Mouse (Mus musculus): ENCODE measurements around the gene Pxt1. TPM values are rescaled to one million over a fixed set of nuclear protein-coding genes. Genes with fewer than 3 reads are reported as not detected.

Gene Pxt1
- polyA plus RNA-seq, 1 experiment from 2014 or later = not detected

GRCm38 (mm10) chr17:28898249-28898648, 45.4 kb downstream of the Pxt1 start:
- no peak overlapping the region for H3K4me3 ChIP-seq (ENCODE audit: low read depth, low read length)
- no peak overlapping the region for H3K9ac ChIP-seq (ENCODE audit: low read length)
- H3K27me3 ChIP-seq (ENCODE audit: control insufficient read depth, insufficient read depth, low read length) = no peaks in the 10 kb centered on the region
- no peaks in the 10 kb centered on the region for H3K36me3 ChIP-seq (ENCODE audit: control insufficient read depth, insufficient read depth, low read length)
- H3K4me2 ChIP-seq (ENCODE audit: low read depth) = no peak overlapping the region
- no peak overlapping the region for H3K27ac ChIP-seq (ENCODE audit: low read depth, low read length)
- no peaks in the 10 kb centered on the region for H3K4me1 ChIP-seq (ENCODE audit: control insufficient read depth, insufficient read depth, low read length)
- H3K9me3 ChIP-seq (ENCODE audit: control insufficient read depth, low read length) = no peaks in the 10 kb centered on the region
- ATAC-seq (ENCODE audit: insufficient read depth, low FRiP score, low TSS enrichment) (no peak), DNase-seq (ENCODE audit: low spot score) (no peak)
- WGBS = 76% methylated on average over 5 of the region's 5 CpGs

DNA sequence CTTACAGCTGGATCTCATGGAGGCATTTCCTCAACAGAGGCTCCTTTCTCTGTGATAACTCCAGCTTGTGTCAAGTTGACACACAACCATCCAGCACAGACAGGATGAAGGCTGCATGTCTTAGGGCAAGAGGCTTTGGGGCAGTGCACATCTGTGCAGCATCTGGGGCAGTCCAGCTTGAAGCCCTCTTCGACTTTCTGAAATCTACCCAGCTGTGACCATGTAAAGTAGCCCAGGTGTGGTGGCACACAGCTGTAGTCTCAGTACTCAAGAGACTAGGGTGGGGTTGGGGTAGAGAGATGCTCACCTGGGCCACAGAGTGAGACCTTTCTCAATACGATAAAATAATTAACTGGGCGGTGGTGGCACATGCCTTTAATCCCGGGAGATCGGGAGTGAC, 45.8 kb downstream of the Pxt1 start:
- Histone ChIP-seq H3K9ac (ENCODE audit: low read length) (no peak overlapping the region), H3K9me3 (ENCODE audit: control insufficient read depth, low read length) (no peaks in the 10 kb centered on the region), H3K36me3 (ENCODE audit: control insufficient read depth, insufficient read depth, low read length) (no peaks in the 10 kb centered on the region), H3K4me3 (ENCODE audit: low read depth, low read length) (no peak overlapping the region), H3K27me3 (ENCODE audit: control insufficient read depth, insufficient read depth, low read length) (no peaks in the 10 kb centered on the region), H3K4me1 (ENCODE audit: control insufficient read depth, insufficient read depth, low read length) (no peaks in the 10 kb centered on the region), H3K4me2 (ENCODE audit: low read depth) (no peak overlapping the region), H3K27ac (ENCODE audit: low read depth, low read length) (no peak overlapping the region)
- DNase-seq (ENCODE audit: low spot score) (no peak), ATAC-seq (ENCODE audit: insufficient read depth, low FRiP score, low TSS enrichment) (no peak)
- 83% methylated on average over 5 of the region's 5 CpGs for WGBS

- Histone ChIP-seq H3K36me3 (ENCODE audit: control insufficient read depth, insufficient read depth, low read length) (no peaks in the 10 kb centered on the region), H3K9me3 (ENCODE audit: control insufficient read depth, low read length) (no peaks in the 10 kb centered on the region), H3K4me1 (ENCODE audit: control insufficient read depth, insufficient read depth, low read length) (no peaks in the 10 kb centered on the region), H3K9ac (ENCODE audit: low read length) (no peak overlapping the region), H3K4me3 (ENCODE audit: low read depth, low read length) (no peak overlapping the region), H3K4me2 (ENCODE audit: low read depth) (no peak overlapping the region), H3K27me3 (ENCODE audit: control insufficient read depth, insufficient read depth, low read length) (no peaks in the 10 kb centered on the region), H3K27ac (ENCODE audit: low read depth, low read length) (no peak overlapping the region)
- no peak for ATAC-seq (ENCODE audit: insufficient read depth, low FRiP score, low TSS enrichment)
- WGBS = 91% methylated on average over 11 of the region's 11 CpGs
- DNase-seq (ENCODE audit: low spot score) = no peak
These were observed 47.4 kb downstream of the Pxt1 start for GRCm38 (mm10) chr17:28896095-28896780.

- Histone ChIP-seq H3K9ac (ENCODE audit: low read length) (no peak overlapping the region), H3K9me3 (ENCODE audit: control insufficient read depth, low read length) (no peaks in the 10 kb centered on the region), H3K27me3 (ENCODE audit: control insufficient read depth, insufficient read depth, low read length) (no peaks in the 10 kb centered on the region), H3K4me3 (ENCODE audit: low read depth, low read length) (no peak overlapping the region), H3K36me3 (ENCODE audit: control insufficient read depth, insufficient read depth, low read length) (no peaks in the 10 kb centered on the region), H3K4me1 (ENCODE audit: control insufficient read depth, insufficient read depth, low read length) (no peaks in the 10 kb centered on the region), H3K27ac (ENCODE audit: low read depth, low read length) (no peak overlapping the region), H3K4me2 (ENCODE audit: low read depth) (no peak overlapping the region)
- ATAC-seq (ENCODE audit: insufficient read depth, low FRiP score, low TSS enrichment) = no peak
- no peak for DNase-seq (ENCODE audit: low spot score)
- WGBS = 95% methylated on average over 21 of the region's 21 CpGs
These were observed 48.3 kb downstream of the Pxt1 start for GRCm38 (mm10) chr17:28895217-28895875.

- WGBS = 91% methylated on average over 11 of the region's 11 CpGs
- ATAC-seq (ENCODE audit: insufficient read depth, low FRiP score, low TSS enrichment) (no peak), DNase-seq (ENCODE audit: low spot score) (no peak)
- Histone ChIP-seq H3K36me3 (ENCODE audit: control insufficient read depth, insufficient read depth, low read length) (no peaks in the 10 kb centered on the region), H3K4me2 (ENCODE audit: low read depth) (no peak overlapping the region), H3K9ac (ENCODE audit: low read length) (no peak overlapping the region), H3K27ac (ENCODE audit: low read depth, low read length) (no peak overlapping the region), H3K4me1 (ENCODE audit: control insufficient read depth, insufficient read depth, low read length) (no peaks in the 10 kb centered on the region), H3K27me3 (ENCODE audit: control insufficient read depth, insufficient read depth, low read length) (no peaks in the 10 kb centered on the region), H3K9me3 (ENCODE audit: control insufficient read depth, low read length) (no peaks in the 10 kb centered on the region), H3K4me3 (ENCODE audit: low read depth, low read length) (no peak overlapping the region)
These were observed 49.4 kb downstream of the Pxt1 start for GRCm38 (mm10) chr17:28894050-28894767.

DNA sequence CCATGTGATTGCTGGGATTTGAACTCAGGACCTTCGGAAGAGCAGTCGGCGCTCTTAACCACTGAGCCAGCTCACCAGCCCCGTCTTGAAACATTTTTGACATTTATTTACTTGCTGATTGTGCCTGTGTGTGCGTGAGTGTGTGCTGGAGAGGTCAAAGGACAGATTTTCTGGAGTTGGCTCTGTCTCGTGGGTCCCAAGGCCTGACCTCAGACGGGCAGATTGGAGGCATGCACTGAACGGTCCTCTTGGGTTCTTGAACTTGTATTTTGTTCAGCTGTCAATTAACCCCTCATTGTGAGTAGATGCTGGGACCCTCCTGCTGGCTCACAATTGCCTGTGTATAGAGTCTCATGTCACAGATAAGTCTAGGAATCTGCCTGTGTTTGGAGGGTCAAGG, 57.4 kb downstream of the Pxt1 start:
- Histone ChIP-seq H3K9ac (ENCODE audit: low read length) (no peak overlapping the region), H3K27me3 (ENCODE audit: control insufficient read depth, insufficient read depth, low read length) (no peaks in the 10 kb centered on the region), H3K36me3 (ENCODE audit: control insufficient read depth, insufficient read depth, low read length) (no peaks in the 10 kb centered on the region), H3K4me1 (ENCODE audit: control insufficient read depth, insufficient read depth, low read length) (no peaks in the 10 kb centered on the region), H3K9me3 (ENCODE audit: control insufficient read depth, low read length) (0 out of 2 replicates have a peak, but pooled peaks cover 4% of the 10 kb centered on the region), H3K4me3 (ENCODE audit: low read depth, low read length) (no peak overlapping the region), H3K27ac (ENCODE audit: low read depth, low read length) (no peak overlapping the region), H3K4me2 (ENCODE audit: low read depth) (no peak overlapping the region)
- no peak for DNase-seq (ENCODE audit: low spot score)
- WGBS = 85% methylated on average over 8 of the region's 8 CpGs
- ATAC-seq (ENCODE audit: insufficient read depth, low FRiP score, low TSS enrichment) = no peak

DNA sequence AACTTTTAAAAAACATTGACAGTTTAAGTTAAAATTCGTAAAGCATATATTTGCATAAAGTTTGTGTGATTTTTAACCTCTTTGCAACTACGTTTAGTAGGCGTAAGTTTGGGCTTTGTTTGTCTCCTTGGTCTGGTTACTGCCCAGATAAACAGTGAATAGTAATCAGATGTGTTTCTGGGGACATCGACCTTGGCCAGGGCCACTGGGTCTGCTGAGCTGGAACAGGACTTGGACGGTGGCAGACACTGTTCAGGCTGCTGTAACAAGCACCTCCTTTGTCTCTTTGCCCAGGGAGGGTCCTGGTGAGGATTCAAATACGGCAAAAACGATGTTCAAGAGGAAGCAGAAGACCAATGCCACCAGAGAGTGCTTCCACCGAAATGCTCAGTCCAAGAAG, 58.4 kb downstream of the Pxt1 start:
- no peak overlapping the region for H3K27ac ChIP-seq (ENCODE audit: low read depth, low read length)
- no peaks in the 10 kb centered on the region for H3K27me3 ChIP-seq (ENCODE audit: control insufficient read depth, insufficient read depth, low read length)
- no peak overlapping the region for H3K4me3 ChIP-seq (ENCODE audit: low read depth, low read length)
- no peaks in the 10 kb centered on the region for H3K4me1 ChIP-seq (ENCODE audit: control insufficient read depth, insufficient read depth, low read length)
- no peak for ATAC-seq (ENCODE audit: insufficient read depth, low FRiP score, low TSS enrichment)
- no peak for DNase-seq (ENCODE audit: low spot score)
- no peak overlapping the region for H3K4me2 ChIP-seq (ENCODE audit: low read depth)
- 88% methylated on average over 8 of the region's 8 CpGs for WGBS
- no peak overlapping the region for H3K9ac ChIP-seq (ENCODE audit: low read length)
- no peaks in the 10 kb centered on the region for H3K36me3 ChIP-seq (ENCODE audit: control insufficient read depth, insufficient read depth, low read length)
- H3K9me3 ChIP-seq (ENCODE audit: control insufficient read depth, low read length) = 0 out of 2 replicates have a peak, but pooled peaks cover 4% of the 10 kb centered on the region

Measured in neural tube, embryonic 11.5 days (tissue).